Mouse (Mus musculus) liver, adult 2 months (tissue): ENCODE measurements around the gene Ppm1e. TPM values are rescaled to one million over a fixed set of nuclear protein-coding genes. Genes with fewer than 3 reads are reported as not detected.

Experiments used
- DNase-seq: peaks from one replicate; pipeline ENCODE4 v3.0.0-alpha.2; 2011; ENCODE audit warnings: low read depth, low spot score; ENCODE audit errors: extremely low read depth
- H3K27ac ChIP-seq: fragments of 200-500 bp; replicated peaks from 2 replicates; pipeline ENCODE4 v1.5.1; 2012; ENCODE audit warnings: low read depth, mild to moderate bottlenecking, control low read depth, inconsistent platforms, low read length; ENCODE audit not compliant: insufficient read depth
- H3K27me3 ChIP-seq: fragments of 200-500 bp; 2 replicates; pipeline ENCODE4 v1.6.1; 2012; ENCODE audit warnings: mild to moderate bottlenecking, moderate library complexity, low read length, inconsistent platforms; ENCODE audit not compliant: control insufficient read depth, insufficient read depth
- H3K36me3 ChIP-seq: fragments of 200-500 bp; 2 replicates; pipeline ENCODE4 v1.6.1; 2012; ENCODE audit warnings: low read length, inconsistent platforms; ENCODE audit not compliant: control insufficient read depth, insufficient read depth
- H3K4me1 ChIP-seq: fragments of 200-500 bp; 2 replicates; pipeline ENCODE4 v1.6.1; 2011; ENCODE audit warnings: low read length; ENCODE audit not compliant: control insufficient read depth, insufficient read depth
- H3K4me3 ChIP-seq: fragments of 200-500 bp; 2 replicates; pipeline ENCODE4 v1.5.1; 2011; ENCODE audit warnings: low read depth, mild to moderate bottlenecking, control low read depth, low read length, moderate library complexity; ENCODE audit not compliant: insufficient read depth
- H3K79me2 ChIP-seq: fragments of 200-500 bp; 2 replicates; pipeline ENCODE4 v1.6.1; 2012; ENCODE audit warnings: inconsistent platforms, mild to moderate bottlenecking, low read length, moderate library complexity; ENCODE audit not compliant: control insufficient read depth, insufficient read depth
- H3K9ac ChIP-seq: fragments of 200-500 bp; 2 replicates; pipeline ENCODE4 v1.6.1; 2012; ENCODE audit warnings: low read depth, mild to moderate bottlenecking, control low read depth, inconsistent platforms, low read length
- CTCF ChIP-seq: fragments of 200-500 bp; IDR thresholded peaks from 2 replicates; pipeline ENCODE4 v1.5.1; 2011; ENCODE audit warnings: low read depth, low read length, control low read depth
- POLR2A ChIP-seq: fragments of 200-500 bp; IDR thresholded peaks from 2 replicates; pipeline ENCODE4 v1.6.1; 2011; ENCODE audit warnings: low read length, control low read depth; ENCODE audit not compliant: insufficient read depth; ENCODE audit errors: extremely low read depth
- WGBS: fragments of 180-500 bp; shearing (Covaris S2); methylation state at CpG from one replicate; pipeline ENCODE4 v1.1.7; 2018; 5-methylcytosine and 5-hydroxymethylcytosine counted together
- polyA plus RNA-seq: library from polyadenylated mRNA; depleted of rRNA; stranded (reverse); fragments of >200 nt; gene quantifications from 2 replicates; pipeline ENCODE4 v1.2.3, GENCODE M21; 2012
- total RNA-seq: library from RNA; depleted of rRNA; stranded (reverse); fragments of >200 nt; gene quantifications from 2 replicates; pipeline ENCODE4 v1.2.3, GENCODE M21; 2014

Gene Ppm1e
- total and polyA plus RNA-seq, 2 experiments: 0.02 to 0.09 TPM

- no peak overlapping the region for H3K4me3 ChIP-seq
- WGBS: 95% methylated on average over 7 of the region's 7 CpGs
These were observed 119.8 kb downstream of the Ppm1e start for GRCm38 (mm10) chr11:87238891-87239530.

GRCm38 (mm10) chr11:87235486-87235872 lies 123.3 kb downstream of the Ppm1e start:
- Histone ChIP-seq H3K36me3 (no peaks in the 10 kb centered on the region), H3K4me1 (no peaks in the 10 kb centered on the region), H3K79me2 (no peaks in the 10 kb centered on the region), H3K27me3 (no peaks in the 10 kb centered on the region), H3K27ac (no peak overlapping the region), H3K4me3 (no peak overlapping the region), H3K9ac (no peak overlapping the region)
- 77% methylated on average over 5 of the region's 5 CpGs for WGBS
- no peak for DNase-seq
- TF ChIP-seq POLR2A (no peak), CTCF (no peak)

More at GRCm38 (mm10) chr11:87238891-87239530, 119.8 kb downstream of the Ppm1e start:
- TF ChIP-seq POLR2A: no peak
- no peak for DNase-seq
- no peaks in the 10 kb centered on the region for H3K36me3 ChIP-seq
- no peak overlapping the region for H3K9ac ChIP-seq
- no peaks in the 10 kb centered on the region for H3K27me3 ChIP-seq
- no peak overlapping the region for H3K27ac ChIP-seq
- H3K4me1 ChIP-seq: no peaks in the 10 kb centered on the region
- no peaks in the 10 kb centered on the region for H3K79me2 ChIP-seq

- no peaks in the 10 kb centered on the region for H3K27me3 ChIP-seq
- no peaks in the 10 kb centered on the region for H3K79me2 ChIP-seq
- no peak for TF ChIP-seq POLR2A
- no peak for TF ChIP-seq CTCF
- no peak overlapping the region for H3K27ac ChIP-seq
- no peak overlapping the region for H3K4me3 ChIP-seq
- H3K9ac ChIP-seq: no peak overlapping the region
- H3K36me3 ChIP-seq: no peaks in the 10 kb centered on the region
- whole genome bisulfite sequencing: 94% methylated on average over 12 of the region's 12 CpGs
- no peak for DNase-seq
- no peaks in the 10 kb centered on the region for H3K4me1 ChIP-seq
These were observed 123.9 kb downstream of the Ppm1e start for GRCm38 (mm10) chr11:87234743-87235485.

- DNase-seq: no peak
- no peak for TF ChIP-seq POLR2A
- TF ChIP-seq CTCF: no peak
- Histone ChIP-seq H3K9ac (no peak overlapping the region), H3K79me2 (no peaks in the 10 kb centered on the region), H3K27ac (no peak overlapping the region), H3K27me3 (no peaks in the 10 kb centered on the region), H3K4me3 (no peak overlapping the region), H3K4me1 (no peaks in the 10 kb centered on the region), H3K36me3 (no peaks in the 10 kb centered on the region)
- WGBS: 94% methylated on average over 5 of the region's 5 CpGs
These were observed 125.4 kb downstream of the Ppm1e start for GRCm38 (mm10) chr11:87233377-87233776.

GRCm38 (mm10) chr11:87227056-87227455 lies 131.8 kb downstream of the Ppm1e start:
- no peak overlapping the region for H3K4me3 ChIP-seq
- no peak for DNase-seq
- H3K79me2 ChIP-seq: no peaks in the 10 kb centered on the region
- TF ChIP-seq CTCF: no peak
- TF ChIP-seq POLR2A: no peak
- no peak overlapping the region for H3K9ac ChIP-seq
- H3K27ac ChIP-seq: no peak overlapping the region
- 91% methylated on average over 5 of the region's 5 CpGs for WGBS
- H3K36me3 ChIP-seq: peaks cover 2% of the 10 kb centered on the region
- H3K4me1 ChIP-seq: no peaks in the 10 kb centered on the region
- no peaks in the 10 kb centered on the region for H3K27me3 ChIP-seq

GRCm38 (mm10) chr11:87222686-87223085 lies 136.1 kb downstream of the Ppm1e start:
- Histone ChIP-seq H3K79me2 (no peaks in the 10 kb centered on the region), H3K4me1 (no peaks in the 10 kb centered on the region), H3K36me3 (peaks cover 8% of the 10 kb centered on the region), H3K4me3 (no peak overlapping the region), H3K9ac (no peak overlapping the region), H3K27ac (no peak overlapping the region), H3K27me3 (no peaks in the 10 kb centered on the region)
- no peak for TF ChIP-seq POLR2A
- TF ChIP-seq CTCF: no peak
- 77% methylated on average over 3 of the region's 3 CpGs for WGBS
- DNase-seq: peak; percentile 19
